Mouse (Mus musculus): ENCODE results near the gene Akr1c14. TPM values are rescaled to one million over a fixed set of nuclear protein-coding genes. Genes with fewer than 3 reads are reported as not detected.

The Akr1c14 gene
- polyA plus RNA-seq (2015; fragmentation: Nextera tagmentation; extraction: Ambion mirVana): 0.93 and 1.4 TPM in 2 replicates

DNA sequence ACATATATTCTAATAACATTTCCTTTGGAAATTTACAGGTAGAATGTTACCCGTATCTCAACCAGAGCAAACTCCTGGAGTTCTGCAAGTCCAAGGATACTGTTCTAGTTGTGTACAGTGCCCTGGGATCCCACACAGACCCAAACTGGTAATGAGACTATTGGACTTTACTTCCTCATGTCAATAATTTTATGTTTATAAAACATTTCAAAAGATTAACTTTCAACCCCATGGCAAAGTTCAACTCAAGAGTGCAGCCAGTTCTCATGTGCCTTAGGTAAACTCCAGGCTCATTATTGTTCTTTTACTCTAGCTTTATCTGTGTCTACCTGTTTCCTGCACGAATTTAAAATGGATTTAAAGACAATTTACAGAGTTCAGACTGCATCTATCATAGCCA lies at the start of gene Akr1c14:
Gene Akr1c14 (plus strand): TSS at position 293 of the 400 bp plus-strand sequence.
- no peaks in the 10 kb centered on the region for H3K36me3 ChIP-seq
- no peak within 1 kb of the TSS for H3K27ac ChIP-seq (replicated peaks)
- no peaks in the 10 kb centered on the region for H3K9me3 ChIP-seq (replicated peaks)
- no peaks in the 10 kb centered on the region for H3K4me1 ChIP-seq
- no peak within 1 kb of the TSS for H3K9ac ChIP-seq (replicated peaks)
- H3K27me3 ChIP-seq (replicated peaks): no peaks in the 10 kb centered on the region
- no peak within 1 kb of the TSS for H3K4me3 ChIP-seq (replicated peaks)
- 63% methylated on average over 2 of the region's 2 CpGs for WGBS
- no peak within 1 kb of the TSS for H3K4me2 ChIP-seq
- ATAC-seq (ENCODE audit: low FRiP score): no peak

DNA sequence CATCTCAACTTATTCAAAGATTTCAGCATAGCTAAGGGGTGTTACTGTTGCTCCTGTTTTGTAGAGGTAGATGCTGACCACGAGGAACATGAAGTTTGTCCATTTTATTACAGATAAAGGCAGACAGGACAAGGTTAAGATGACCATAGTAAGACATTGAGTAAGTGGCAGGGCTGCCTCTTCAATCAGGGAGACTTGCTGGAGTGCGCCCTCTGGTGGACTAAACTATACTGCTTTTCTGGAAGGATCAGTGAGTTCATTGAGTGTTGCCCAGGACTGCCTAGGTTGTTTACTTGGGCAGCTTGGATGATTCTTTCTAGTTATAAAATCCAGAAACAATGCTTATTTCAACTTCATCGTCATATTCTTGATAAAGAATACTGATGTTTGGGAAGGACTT lies 47.1 kb upstream of the Akr1c14 start:
- Histone ChIP-seq H3K9me3 (replicated peaks) (no peaks in the 10 kb centered on the region), H3K9ac (replicated peaks) (no peak overlapping the region), H3K36me3 (no peaks in the 10 kb centered on the region), H3K4me1 (no peaks in the 10 kb centered on the region), H3K4me3 (replicated peaks) (no peak overlapping the region), H3K27ac (replicated peaks) (no peak overlapping the region), H3K27me3 (replicated peaks) (no peaks in the 10 kb centered on the region), H3K4me2 (no peak overlapping the region)
- no peak for ATAC-seq (ENCODE audit: low FRiP score)
- WGBS: 14% methylated on average over 3 of the region's 3 CpGs

DNA sequence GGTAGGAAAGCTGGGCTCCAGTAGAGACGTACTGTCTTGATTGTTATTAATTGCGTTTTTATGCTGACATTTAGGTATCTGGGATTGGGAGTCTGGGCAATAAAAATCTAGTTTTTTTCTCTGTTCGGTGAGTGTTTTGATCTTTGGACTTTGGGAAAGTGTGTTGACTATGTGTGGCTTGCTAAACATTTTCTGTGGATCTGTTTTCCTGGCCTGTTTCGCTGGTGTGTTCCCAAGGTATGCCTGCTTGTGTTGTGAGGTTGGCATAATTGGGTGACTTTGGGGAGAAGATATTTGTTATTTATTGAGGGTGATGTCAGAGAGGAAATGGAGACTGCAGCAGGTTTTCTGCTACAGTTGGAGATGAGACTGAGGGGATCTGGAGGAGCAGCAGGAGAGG lies 38.0 kb upstream of the Akr1c14 start:
- no peaks in the 10 kb centered on the region for H3K4me1 ChIP-seq
- H3K4me3 ChIP-seq (replicated peaks): no peak overlapping the region
- H3K9ac ChIP-seq (replicated peaks): no peak overlapping the region
- H3K9me3 ChIP-seq (replicated peaks): no peaks in the 10 kb centered on the region
- H3K27ac ChIP-seq (replicated peaks): no peak overlapping the region
- WGBS: 85% methylated on average over 4 of the region's 4 CpGs
- no peak for ATAC-seq (ENCODE audit: low FRiP score)
- H3K27me3 ChIP-seq (replicated peaks): no peaks in the 10 kb centered on the region
- H3K4me2 ChIP-seq: no peak overlapping the region
- H3K36me3 ChIP-seq: no peaks in the 10 kb centered on the region

DNA sequence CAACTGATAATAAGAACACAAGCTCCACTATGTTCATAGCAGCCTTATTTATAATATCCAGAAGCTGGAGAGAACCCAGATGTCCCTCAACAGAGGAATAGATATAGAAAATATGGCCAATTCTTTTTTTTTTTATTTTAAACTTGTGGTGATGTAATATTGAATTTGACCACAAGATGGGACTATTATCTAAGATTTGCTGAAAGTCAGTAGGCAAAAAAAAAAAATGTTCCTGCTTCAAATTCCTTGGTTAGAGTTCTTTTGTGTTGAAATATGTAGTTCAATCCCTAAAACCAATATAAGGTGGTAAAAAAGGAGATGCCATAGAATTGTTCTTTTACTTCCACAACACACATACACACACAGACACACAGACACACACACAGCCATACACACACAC lies 35.0 kb upstream of the Akr1c14 start:
- Histone ChIP-seq H3K27me3 (replicated peaks) (no peaks in the 10 kb centered on the region), H3K9me3 (replicated peaks) (no peaks in the 10 kb centered on the region), H3K9ac (replicated peaks) (no peak overlapping the region), H3K27ac (replicated peaks) (no peak overlapping the region), H3K36me3 (no peaks in the 10 kb centered on the region), H3K4me1 (no peaks in the 10 kb centered on the region), H3K4me2 (no peak overlapping the region), H3K4me3 (replicated peaks) (no peak overlapping the region)
- no peak for ATAC-seq (ENCODE audit: low FRiP score)

DNA sequence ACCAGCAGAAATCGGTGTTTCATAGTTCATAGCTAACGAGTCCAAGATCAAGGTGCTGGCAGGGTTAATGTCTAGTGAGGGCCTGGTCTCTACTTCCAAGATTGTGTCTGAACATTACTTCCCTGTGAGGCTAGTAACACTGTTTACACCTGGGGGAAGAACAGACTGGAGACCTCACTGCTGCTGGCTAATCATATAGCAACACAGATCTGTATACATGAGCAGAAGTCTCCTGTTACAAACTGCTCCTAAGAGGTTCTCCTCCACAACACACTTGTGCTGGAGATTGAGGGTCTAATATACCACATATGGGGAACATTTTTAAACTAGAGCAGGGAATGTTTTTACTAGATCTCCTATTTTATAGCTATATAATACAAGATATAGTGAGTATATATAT lies 18.9 kb upstream of the Akr1c14 start:
- Histone ChIP-seq H3K27me3 (replicated peaks) (no peaks in the 10 kb centered on the region), H3K9ac (replicated peaks) (no peak overlapping the region), H3K36me3 (no peaks in the 10 kb centered on the region), H3K4me2 (no peak overlapping the region), H3K4me3 (replicated peaks) (no peak overlapping the region), H3K9me3 (replicated peaks) (no peaks in the 10 kb centered on the region), H3K27ac (replicated peaks) (no peak overlapping the region), H3K4me1 (no peaks in the 10 kb centered on the region)
- no peak for ATAC-seq (ENCODE audit: low FRiP score)
- 86% methylated on average over 2 of the region's 2 CpGs for WGBS

DNA sequence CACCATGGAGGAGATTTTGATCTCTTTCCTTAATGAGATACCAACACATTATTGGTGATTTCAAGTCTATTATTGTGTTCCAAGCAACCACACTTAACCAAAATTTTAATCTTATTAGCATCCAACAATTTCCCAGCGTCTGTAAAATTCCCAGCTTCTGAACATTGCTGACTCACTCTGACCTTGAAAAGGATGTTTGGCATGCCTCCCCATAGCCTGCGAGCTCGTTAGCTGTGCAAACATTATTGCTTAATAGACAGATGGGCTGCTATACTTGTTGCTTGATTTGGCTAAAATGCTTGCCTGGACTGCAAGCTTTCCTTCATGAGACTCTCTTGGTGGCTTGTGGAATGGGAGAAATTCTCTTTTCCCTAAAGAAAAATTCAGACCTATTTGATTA lies 16.3 kb upstream of the Akr1c14 start:
- Histone ChIP-seq H3K36me3 (no peaks in the 10 kb centered on the region), H3K4me1 (no peaks in the 10 kb centered on the region), H3K9ac (replicated peaks) (no peak overlapping the region), H3K27ac (replicated peaks) (no peak overlapping the region), H3K4me2 (no peak overlapping the region), H3K27me3 (replicated peaks) (no peaks in the 10 kb centered on the region), H3K4me3 (replicated peaks) (no peak overlapping the region), H3K9me3 (replicated peaks) (no peaks in the 10 kb centered on the region)
- no peak for ATAC-seq (ENCODE audit: low FRiP score)
- 82% methylated on average over 3 of the region's 3 CpGs for WGBS

DNA sequence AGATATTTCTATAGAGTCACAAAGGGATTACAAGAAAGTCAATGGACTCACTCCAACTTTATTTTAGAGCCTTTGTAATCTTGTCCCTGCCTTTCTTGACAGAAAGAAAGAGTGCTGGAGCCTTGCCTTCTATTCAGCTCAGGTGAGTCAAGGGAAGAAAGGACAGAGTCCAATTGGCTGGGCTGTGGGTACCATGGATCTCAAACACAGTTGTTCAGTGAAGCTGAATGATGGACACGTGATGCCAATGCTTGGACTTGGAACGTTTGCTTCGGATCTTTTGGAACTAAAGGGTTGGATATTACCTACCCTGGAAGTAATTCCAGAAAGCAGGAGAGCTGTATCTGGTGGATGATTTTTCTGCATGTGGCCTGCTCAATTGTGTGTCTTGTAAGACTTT lies 13.8 kb upstream of the Akr1c14 start:
- H3K27ac ChIP-seq (replicated peaks): no peak overlapping the region
- no peaks in the 10 kb centered on the region for H3K9me3 ChIP-seq (replicated peaks)
- WGBS: 86% methylated on average over 3 of the region's 3 CpGs
- H3K27me3 ChIP-seq (replicated peaks): no peaks in the 10 kb centered on the region
- no peak for ATAC-seq (ENCODE audit: low FRiP score)
- H3K4me1 ChIP-seq: no peaks in the 10 kb centered on the region
- H3K4me2 ChIP-seq: no peak overlapping the region
- no peak overlapping the region for H3K9ac ChIP-seq (replicated peaks)
- no peak overlapping the region for H3K4me3 ChIP-seq (replicated peaks)
- H3K36me3 ChIP-seq: no peaks in the 10 kb centered on the region

DNA sequence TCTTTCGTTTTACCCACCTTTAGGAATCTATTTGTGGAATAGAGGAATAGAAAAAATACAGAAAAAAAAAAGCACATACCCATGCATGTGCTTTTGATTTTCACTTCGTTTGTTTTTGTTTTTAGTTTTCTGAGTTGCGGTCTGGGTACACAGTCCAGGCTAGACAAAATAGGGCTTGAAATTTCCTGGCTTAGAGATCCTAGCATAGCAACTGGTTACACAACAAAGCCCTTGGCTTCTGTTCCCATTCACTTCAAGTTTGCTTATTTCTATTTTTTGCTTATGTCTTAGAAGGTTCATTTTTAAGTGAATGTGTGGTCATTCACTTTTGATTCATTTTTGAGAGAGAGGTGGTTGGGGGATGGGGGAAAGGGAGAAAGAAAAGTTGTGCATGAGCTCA lies 2.7 kb upstream of the Akr1c14 start:
- ATAC-seq (ENCODE audit: low FRiP score): no peak
- Histone ChIP-seq H3K9me3 (replicated peaks) (no peaks in the 10 kb centered on the region), H3K27me3 (replicated peaks) (no peaks in the 10 kb centered on the region), H3K27ac (replicated peaks) (no peak overlapping the region), H3K36me3 (no peaks in the 10 kb centered on the region), H3K4me2 (no peak overlapping the region), H3K4me1 (no peaks in the 10 kb centered on the region), H3K4me3 (replicated peaks) (no peak overlapping the region), H3K9ac (replicated peaks) (no peak overlapping the region)
- WGBS: 84% methylated on average over 3 of the region's 3 CpGs

DNA sequence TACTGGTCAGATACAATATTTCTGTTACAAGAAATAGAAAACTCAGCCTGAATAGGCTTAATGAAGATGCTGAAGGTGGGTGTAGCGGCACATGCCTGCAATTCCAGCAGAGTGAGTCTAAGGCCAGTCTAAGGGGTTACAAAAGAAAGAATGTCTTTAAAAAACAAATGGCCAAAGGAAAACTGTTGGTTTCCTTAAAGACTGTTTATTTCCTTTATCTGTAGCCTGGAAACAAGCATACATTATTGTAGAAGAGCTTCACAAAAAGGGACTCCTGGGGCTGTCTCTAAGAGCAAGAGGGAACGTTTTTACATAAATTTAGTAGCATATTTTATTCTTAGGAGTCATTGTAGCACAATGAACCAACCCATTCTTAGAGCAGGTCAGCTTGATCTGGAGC lies 2.0 kb upstream of the Akr1c14 start:
- Histone ChIP-seq H3K9ac (replicated peaks) (no peak overlapping the region), H3K9me3 (replicated peaks) (no peaks in the 10 kb centered on the region), H3K36me3 (no peaks in the 10 kb centered on the region), H3K27ac (replicated peaks) (no peak overlapping the region), H3K27me3 (replicated peaks) (no peaks in the 10 kb centered on the region), H3K4me1 (no peaks in the 10 kb centered on the region), H3K4me3 (replicated peaks) (no peak overlapping the region), H3K4me2 (no peak overlapping the region)
- ATAC-seq (ENCODE audit: low FRiP score): no peak
- 30% methylated on average over 2 of the region's 2 CpGs for WGBS

DNA sequence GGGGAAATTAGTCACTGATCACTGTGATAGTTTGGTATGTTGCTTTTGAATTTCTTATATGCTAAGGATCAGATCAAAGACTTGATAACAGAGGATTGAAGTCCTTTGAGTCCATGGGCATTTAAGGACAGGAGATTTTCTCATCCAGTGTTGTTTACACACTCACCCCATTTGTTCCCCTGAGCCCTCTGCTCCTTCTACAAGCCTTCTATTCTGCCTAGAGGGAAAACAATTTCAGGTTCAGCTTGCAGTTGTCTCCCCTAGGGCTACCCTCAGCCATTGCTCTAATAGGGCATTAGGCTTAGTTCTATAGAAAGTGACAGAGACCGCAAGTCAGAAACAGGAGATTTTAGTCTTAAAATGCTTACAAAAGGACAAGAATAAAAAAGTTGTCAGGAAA lies 585 bp upstream of the Akr1c14 start:
- Histone ChIP-seq H3K4me1 (no peaks in the 10 kb centered on the region), H3K9ac (replicated peaks) (no peak overlapping the region), H3K27me3 (replicated peaks) (no peaks in the 10 kb centered on the region), H3K27ac (replicated peaks) (no peak overlapping the region), H3K36me3 (no peaks in the 10 kb centered on the region), H3K4me3 (replicated peaks) (no peak overlapping the region), H3K9me3 (replicated peaks) (no peaks in the 10 kb centered on the region), H3K4me2 (no peak overlapping the region)
- ATAC-seq (ENCODE audit: low FRiP score): no peak
- 97% methylated on average over 1 of the region's 1 CpGs for WGBS

DNA sequence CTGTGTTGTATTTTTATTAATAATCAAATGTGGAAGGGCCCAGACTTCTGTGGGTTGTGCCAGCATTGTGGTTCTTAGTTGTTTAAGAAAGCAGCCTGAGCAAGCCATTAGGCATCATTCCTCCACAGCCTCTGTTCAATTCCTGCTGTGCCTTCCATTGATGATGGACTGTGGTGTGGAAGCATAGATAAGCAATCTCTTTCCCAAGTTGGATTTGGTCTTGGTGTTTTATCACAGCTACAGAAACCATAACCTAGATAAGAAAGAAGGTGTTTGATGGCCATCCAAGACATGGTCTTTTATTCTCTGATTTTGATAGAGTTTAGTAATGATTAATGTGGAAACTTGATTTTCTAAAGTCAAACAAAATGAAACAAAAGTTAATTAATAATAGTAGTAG lies 844 bp downstream of the Akr1c14 start:
- Histone ChIP-seq H3K4me2 (no peak overlapping the region), H3K27ac (replicated peaks) (no peak overlapping the region), H3K4me3 (replicated peaks) (no peak overlapping the region), H3K9ac (replicated peaks) (no peak overlapping the region), H3K9me3 (replicated peaks) (no peaks in the 10 kb centered on the region), H3K27me3 (replicated peaks) (no peaks in the 10 kb centered on the region), H3K36me3 (no peaks in the 10 kb centered on the region), H3K4me1 (no peaks in the 10 kb centered on the region)
- ATAC-seq (ENCODE audit: low FRiP score): no peak

DNA sequence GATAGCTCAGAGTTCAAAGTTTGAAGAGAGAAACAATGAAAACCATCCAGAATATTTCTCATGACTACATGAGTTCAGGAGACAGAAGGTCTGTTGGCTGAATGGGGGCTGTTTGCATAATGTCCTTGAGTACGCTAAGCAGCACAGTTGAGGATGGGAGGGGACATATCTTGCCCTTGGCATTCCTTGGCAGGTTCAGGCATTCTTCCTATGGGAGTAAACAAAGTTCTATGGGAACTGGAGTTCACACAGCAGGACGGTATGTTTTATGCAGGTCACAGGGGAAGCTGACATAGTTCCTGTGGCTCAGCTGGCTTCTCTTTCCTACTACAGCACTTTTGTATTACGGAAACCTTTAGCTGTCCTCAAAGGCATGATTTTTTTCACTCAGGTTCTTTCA lies 6.6 kb downstream of the Akr1c14 start:
- no peak for ATAC-seq (ENCODE audit: low FRiP score)
- H3K4me2 ChIP-seq: no peak overlapping the region
- H3K36me3 ChIP-seq: no peaks in the 10 kb centered on the region
- H3K4me1 ChIP-seq: no peaks in the 10 kb centered on the region
- no peaks in the 10 kb centered on the region for H3K27me3 ChIP-seq (replicated peaks)
- WGBS: 80% methylated on average over 3 of the region's 3 CpGs
- no peak overlapping the region for H3K27ac ChIP-seq (replicated peaks)
- no peaks in the 10 kb centered on the region for H3K9me3 ChIP-seq (replicated peaks)
- no peak overlapping the region for H3K9ac ChIP-seq (replicated peaks)
- no peak overlapping the region for H3K4me3 ChIP-seq (replicated peaks)

DNA sequence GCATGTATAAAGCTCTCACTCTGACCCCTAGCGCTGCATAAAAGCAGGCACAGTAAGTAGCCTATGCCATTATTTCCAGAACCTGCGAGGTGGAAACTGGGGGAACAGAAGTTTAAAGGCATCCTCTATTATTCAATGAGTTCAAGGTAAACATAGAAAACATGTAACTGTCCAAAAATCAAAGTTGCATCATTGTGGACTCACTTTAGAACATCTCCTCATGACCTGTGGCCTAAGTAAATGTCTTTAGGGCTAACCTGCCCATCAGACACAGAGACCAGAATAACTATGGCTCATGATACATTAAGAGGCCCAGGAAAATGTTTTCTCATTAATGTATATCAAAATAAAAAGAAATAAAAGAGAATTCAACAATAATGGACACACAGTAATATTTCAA lies 7.4 kb downstream of the Akr1c14 start:
- H3K36me3 ChIP-seq: no peaks in the 10 kb centered on the region
- no peak for ATAC-seq (ENCODE audit: low FRiP score)

More for the DNA sequence above, 7.4 kb downstream of the Akr1c14 start:
- no peaks in the 10 kb centered on the region for H3K27me3 ChIP-seq (replicated peaks)
- no peak overlapping the region for H3K4me3 ChIP-seq (replicated peaks)
- WGBS: 92% methylated on average over 2 of the region's 2 CpGs
- H3K9ac ChIP-seq (replicated peaks): no peak overlapping the region
- H3K4me2 ChIP-seq: no peak overlapping the region
- no peaks in the 10 kb centered on the region for H3K9me3 ChIP-seq (replicated peaks)
- no peaks in the 10 kb centered on the region for H3K4me1 ChIP-seq
- H3K27ac ChIP-seq (replicated peaks): no peak overlapping the region

All from neural tube, embryonic 15.5 days (tissue).